Mouse (Mus musculus) forebrain, embryonic 15.5 days (tissue): ENCODE data around the gene Ispd. TPM values are rescaled to one million over a fixed set of nuclear protein-coding genes. Genes with fewer than 3 reads are reported as not detected.

Source experiments
- ATAC-seq: fragments of 200-750 bp; cut with Nextera tagmentation; replicated peaks from 2 replicates; pipeline ENCODE4 v1.8.0; 2017; ENCODE audit warnings: mild to moderate bottlenecking, moderate TSS enrichment, moderate library complexity
- H3K27ac ChIP-seq: fragments of 300-500 bp; sonication (generic); replicated peaks from 2 replicates; pipeline ENCODE4 v1.5.1; 2015; ENCODE audit warnings: mild to moderate bottlenecking, inconsistent platforms
- H3K27me3 ChIP-seq: fragments of 300-500 bp; sonication (generic); 2 replicates; pipeline ENCODE4 v1.6.1; 2015; ENCODE audit warnings: inconsistent platforms
- H3K36me3 ChIP-seq: fragments of 300-500 bp; sonication (generic); 2 replicates; pipeline ENCODE4 v1.6.1; 2015; ENCODE audit warnings: mild to moderate bottlenecking, inconsistent platforms
- H3K4me1 ChIP-seq: fragments of 300-500 bp; sonication (generic); 2 replicates; pipeline ENCODE4 v1.6.1; 2015; ENCODE audit warnings: inconsistent platforms
- H3K4me2 ChIP-seq: fragments of 300-500 bp; sonication (generic); replicated peaks from 2 replicates; pipeline ENCODE4 v1.6.1; 2015; ENCODE audit warnings: mild to moderate bottlenecking, inconsistent platforms
- H3K4me3 ChIP-seq: fragments of 300-500 bp; sonication (generic); 2 replicates; pipeline ENCODE4 v1.5.1; 2015; ENCODE audit warnings: mild to moderate bottlenecking, inconsistent platforms
- H3K9ac ChIP-seq: fragments of 300-500 bp; sonication (generic); replicated peaks from 2 replicates; pipeline ENCODE4 v1.6.1; 2015; ENCODE audit warnings: mild to moderate bottlenecking, inconsistent platforms
- H3K9me3 ChIP-seq: fragments of 300-500 bp; sonication (generic); 2 replicates; pipeline ENCODE4 v1.6.1; 2016; ENCODE audit warnings: inconsistent platforms
- WGBS: fragments of 180-500 bp; shearing (Covaris S2); methylation state at CpG from one replicate; pipeline ENCODE4 v1.1.7; 2015; ENCODE audit warnings: mixed read lengths; 5-methylcytosine and 5-hydroxymethylcytosine counted together
- polyA plus RNA-seq: library from polyadenylated mRNA; unstranded; fragments of >200 nt; fragmentation: Nextera tagmentation; extraction: Ambion mirVana; gene quantifications from 2 replicates; pipeline ENCODE4 v1.2.1, GENCODE M21; 2015

Ispd gene
- polyA plus RNA-seq, 1 experiment from 2014 or later: 8.6 TPM

DNA sequence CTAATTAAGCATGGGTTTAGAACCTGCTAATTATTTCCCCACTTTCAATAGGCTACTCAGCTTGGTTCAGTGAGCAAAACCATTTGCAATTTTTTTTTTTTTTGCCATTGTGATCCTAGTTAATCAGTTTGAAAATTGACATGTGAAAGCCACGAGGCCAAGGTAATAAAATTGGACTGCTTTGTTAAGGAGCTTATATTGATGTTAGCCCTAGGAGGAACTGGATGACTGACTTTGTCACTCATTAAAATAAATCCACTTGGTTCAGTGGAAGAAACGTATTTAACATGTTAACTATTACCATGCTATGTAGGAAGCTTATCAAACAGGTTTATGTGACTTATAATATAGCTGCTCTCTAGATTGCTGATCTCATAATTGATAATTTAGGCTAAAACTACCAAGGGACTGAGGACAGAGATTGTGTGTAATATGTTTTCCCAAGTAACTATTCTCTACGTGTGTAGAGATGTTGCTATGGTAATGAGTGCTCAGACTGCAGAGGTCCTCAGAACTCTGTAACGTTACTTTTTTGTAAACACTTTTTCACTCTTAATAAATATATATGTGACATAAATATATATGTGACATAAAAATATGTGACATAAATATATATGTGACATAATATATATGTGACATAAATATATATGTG lies 150.3 kb downstream of the Ispd start:
- H3K36me3 ChIP-seq: no peaks in the 10 kb centered on the region
- no peaks in the 10 kb centered on the region for H3K27me3 ChIP-seq
- H3K9ac ChIP-seq: no peak overlapping the region
- H3K27ac ChIP-seq: no peak overlapping the region
- H3K4me2 ChIP-seq: no peak overlapping the region
- H3K4me1 ChIP-seq: 0 out of 2 replicates have a peak, but pooled peaks cover 5% of the 10 kb centered on the region
- ATAC-seq: no peak
- no peaks in the 10 kb centered on the region for H3K9me3 ChIP-seq
- no peak overlapping the region for H3K4me3 ChIP-seq
- WGBS: 20% methylated on average over 4 of the region's 4 CpGs

DNA sequence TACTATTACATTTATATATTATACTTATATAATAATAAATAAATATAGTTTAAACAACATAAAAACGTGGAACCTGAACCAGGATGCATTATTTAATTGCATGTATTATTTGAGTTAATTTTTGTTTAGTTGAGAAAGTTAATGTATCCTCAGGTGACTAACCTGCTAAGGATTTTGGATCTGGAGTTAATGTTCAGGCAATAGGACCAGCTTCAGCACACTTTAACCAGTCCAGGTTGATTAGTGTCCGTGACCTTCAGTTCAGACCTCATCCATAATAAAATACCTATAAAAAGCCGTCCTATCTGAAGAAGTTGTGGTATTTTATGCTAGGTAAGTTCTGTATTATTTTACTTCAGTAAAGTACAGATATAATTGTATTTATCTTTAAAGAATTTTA lies 151.3 kb downstream of the Ispd start:
- H3K27ac ChIP-seq: no peak overlapping the region
- H3K9ac ChIP-seq: no peak overlapping the region
- H3K4me1 ChIP-seq: 0 out of 2 replicates have a peak, but pooled peaks cover 5% of the 10 kb centered on the region
- 86% methylated on average over 3 of the region's 3 CpGs for WGBS
- H3K9me3 ChIP-seq: no peaks in the 10 kb centered on the region
- no peaks in the 10 kb centered on the region for H3K27me3 ChIP-seq
- no peak for ATAC-seq
- no peak overlapping the region for H3K4me2 ChIP-seq
- H3K36me3 ChIP-seq: no peaks in the 10 kb centered on the region
- H3K4me3 ChIP-seq: no peak overlapping the region

DNA sequence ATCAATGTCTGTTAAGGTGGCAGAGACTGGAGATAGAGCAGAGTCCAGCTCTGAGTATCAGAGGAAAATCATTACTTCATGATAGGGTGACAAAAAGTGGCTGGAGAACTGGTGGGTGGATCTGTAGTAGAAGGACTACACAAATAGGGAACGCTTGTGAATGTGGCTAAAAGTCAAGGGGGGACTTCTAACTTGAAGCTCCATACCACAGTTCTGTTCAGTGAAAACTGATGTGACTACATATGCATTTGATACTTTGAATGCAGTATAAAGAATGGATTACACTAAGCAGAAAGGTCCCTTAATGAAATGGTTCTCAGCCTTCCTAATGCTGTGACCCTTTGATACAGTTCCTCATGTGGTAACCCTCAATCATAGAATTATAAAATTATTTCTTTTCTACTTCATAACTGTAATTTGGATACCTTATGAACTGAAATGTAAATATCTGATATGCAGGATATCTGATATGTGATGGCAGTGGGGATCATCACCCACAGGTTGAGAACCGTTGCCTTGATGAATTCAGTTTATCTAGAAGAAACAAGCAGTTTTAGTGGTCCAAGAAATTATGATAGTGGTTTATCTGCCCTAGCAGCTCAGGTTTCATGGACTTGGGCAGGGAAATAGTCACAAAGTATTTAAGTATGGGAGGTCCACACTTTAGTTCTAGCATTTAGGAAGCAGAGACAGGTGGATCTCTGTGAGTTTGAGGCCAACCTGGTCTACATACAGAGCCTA lies 152.1 kb downstream of the Ispd start:
- H3K27ac ChIP-seq: no peak overlapping the region
- WGBS: 94% methylated on average over 2 of the region's 2 CpGs
- 0 out of 2 replicates have a peak, but pooled peaks cover 5% of the 10 kb centered on the region for H3K4me1 ChIP-seq
- no peak overlapping the region for H3K4me2 ChIP-seq
- ATAC-seq: no peak
- H3K27me3 ChIP-seq: no peaks in the 10 kb centered on the region
- no peak overlapping the region for H3K4me3 ChIP-seq
- no peaks in the 10 kb centered on the region for H3K9me3 ChIP-seq
- H3K36me3 ChIP-seq: no peaks in the 10 kb centered on the region
- H3K9ac ChIP-seq: no peak overlapping the region

DNA sequence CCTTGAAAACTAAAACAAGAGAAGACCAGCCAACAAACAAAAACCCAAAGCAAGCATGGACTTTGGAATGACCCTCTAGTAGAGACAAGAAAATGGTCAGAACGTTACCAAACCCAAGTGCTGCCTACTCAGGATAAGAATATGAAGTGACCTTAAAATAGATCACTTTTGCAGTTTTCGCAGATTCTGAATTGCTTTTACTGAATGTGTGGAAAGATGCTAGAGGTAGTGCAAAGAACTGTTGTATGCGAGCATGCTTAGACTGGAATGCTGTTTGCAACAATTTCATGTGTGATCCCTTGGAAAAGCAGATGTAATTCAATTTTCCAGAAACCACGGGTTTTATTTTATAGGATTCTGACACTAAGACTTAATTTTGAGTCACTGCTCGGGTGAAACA lies 153.3 kb downstream of the Ispd start:
- H3K4me3 ChIP-seq: no peak overlapping the region
- no peak overlapping the region for H3K9ac ChIP-seq
- no peaks in the 10 kb centered on the region for H3K9me3 ChIP-seq
- no peaks in the 10 kb centered on the region for H3K36me3 ChIP-seq
- no peak overlapping the region for H3K4me2 ChIP-seq
- WGBS: 92% methylated on average over 5 of the region's 5 CpGs
- H3K27me3 ChIP-seq: no peaks in the 10 kb centered on the region
- 0 out of 2 replicates have a peak, but pooled peaks cover 5% of the 10 kb centered on the region for H3K4me1 ChIP-seq
- no peak for ATAC-seq
- H3K27ac ChIP-seq: no peak overlapping the region

DNA sequence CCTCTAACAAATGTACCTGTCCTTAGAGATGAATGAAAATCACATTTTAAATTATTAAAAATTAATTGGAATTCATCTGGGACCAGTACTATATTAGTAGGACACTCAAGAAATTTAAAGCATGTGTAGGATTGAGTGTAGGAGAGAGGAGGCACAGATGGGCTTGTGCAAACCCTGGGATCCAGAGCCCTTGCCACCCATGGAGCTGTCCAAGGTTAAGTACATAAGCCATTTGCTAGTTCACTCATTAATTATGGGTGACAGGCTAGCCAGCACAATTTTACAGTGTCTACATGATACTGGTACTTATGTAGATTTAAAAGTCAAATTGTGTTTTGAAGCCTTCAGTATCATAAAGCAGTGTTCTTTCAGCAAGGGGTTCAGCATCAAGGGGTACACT lies 164.1 kb downstream of the Ispd start:
- no peak overlapping the region for H3K4me2 ChIP-seq
- no peak overlapping the region for H3K4me3 ChIP-seq
- H3K9ac ChIP-seq: no peak overlapping the region
- no peak for ATAC-seq
- no peaks in the 10 kb centered on the region for H3K4me1 ChIP-seq
- no peak overlapping the region for H3K27ac ChIP-seq
- H3K27me3 ChIP-seq: no peaks in the 10 kb centered on the region
- H3K9me3 ChIP-seq: no peaks in the 10 kb centered on the region
- no peaks in the 10 kb centered on the region for H3K36me3 ChIP-seq

DNA sequence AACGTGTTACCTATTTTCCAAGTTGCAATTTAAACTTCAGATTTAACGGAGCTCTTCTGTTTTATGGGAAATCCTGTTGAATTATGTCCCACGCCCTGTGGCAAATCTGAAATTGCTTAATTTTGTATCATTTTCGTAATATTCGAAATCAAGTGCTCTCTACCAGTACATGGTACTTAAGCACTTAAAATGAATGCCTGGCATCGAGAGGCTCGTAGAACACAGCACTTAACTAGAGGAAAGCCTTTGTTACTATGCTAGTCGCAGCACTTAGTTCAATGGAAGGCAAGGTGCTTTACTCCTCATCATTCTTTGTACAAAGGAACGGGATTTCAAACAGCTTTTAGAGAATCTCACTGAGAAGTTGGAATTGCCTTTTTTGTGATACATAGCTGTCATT lies 168.2 kb downstream of the Ispd start:
- no peak overlapping the region for H3K4me3 ChIP-seq
- no peaks in the 10 kb centered on the region for H3K36me3 ChIP-seq
- no peak overlapping the region for H3K4me2 ChIP-seq
- no peaks in the 10 kb centered on the region for H3K4me1 ChIP-seq
- H3K9ac ChIP-seq: no peak overlapping the region
- no peak overlapping the region for H3K27ac ChIP-seq
- WGBS: 77% methylated on average over 9 of the region's 9 CpGs
- H3K9me3 ChIP-seq: no peaks in the 10 kb centered on the region
- no peak for ATAC-seq
- H3K27me3 ChIP-seq: no peaks in the 10 kb centered on the region

DNA sequence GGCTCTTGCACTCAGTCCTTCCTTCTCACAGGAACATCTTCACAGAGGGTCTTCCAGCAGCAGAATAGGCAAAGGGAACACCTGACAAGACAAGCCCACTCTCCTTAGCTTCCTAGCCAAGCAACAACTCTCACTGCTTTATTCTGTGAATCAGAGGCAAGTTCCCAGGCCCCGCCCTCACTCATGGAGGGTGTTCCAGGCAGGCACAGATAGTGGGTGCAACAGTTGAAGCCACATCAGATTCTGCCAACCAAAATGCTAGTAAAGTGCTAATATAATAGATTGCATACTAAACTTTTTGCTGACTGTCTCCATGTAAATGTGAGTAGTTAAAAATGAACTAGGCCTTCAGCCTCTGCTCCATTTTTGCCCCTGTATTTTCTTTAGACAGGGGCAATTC lies 173.4 kb downstream of the Ispd start:
- H3K27me3 ChIP-seq: no peaks in the 10 kb centered on the region
- no peaks in the 10 kb centered on the region for H3K9me3 ChIP-seq
- 93% methylated on average over 1 of the region's 1 CpGs for WGBS
- no peaks in the 10 kb centered on the region for H3K36me3 ChIP-seq
- no peaks in the 10 kb centered on the region for H3K4me1 ChIP-seq
- H3K4me3 ChIP-seq: no peak overlapping the region
- no peak overlapping the region for H3K27ac ChIP-seq
- no peak for ATAC-seq
- no peak overlapping the region for H3K9ac ChIP-seq
- H3K4me2 ChIP-seq: no peak overlapping the region

DNA sequence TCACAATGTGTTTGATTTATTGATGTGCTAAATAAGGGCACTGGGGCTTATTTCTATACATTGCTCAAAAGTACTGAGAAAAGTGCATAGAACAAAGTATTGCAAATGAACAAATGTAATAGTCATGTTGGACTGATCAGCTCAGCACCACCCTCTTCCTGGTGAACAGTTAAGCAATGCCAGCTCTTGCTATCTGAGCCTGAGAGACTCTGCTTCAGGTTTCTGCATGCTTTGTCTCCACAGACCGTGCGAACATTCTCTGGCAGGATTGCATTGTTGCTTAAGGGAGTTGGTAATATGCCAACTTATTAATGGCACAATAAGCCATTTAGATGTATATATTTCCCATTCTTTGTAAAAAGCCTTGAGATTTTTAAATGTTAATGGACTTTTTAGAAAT lies 182.9 kb downstream of the Ispd start:
- no peak overlapping the region for H3K27ac ChIP-seq
- H3K4me3 ChIP-seq: no peak overlapping the region
- no peaks in the 10 kb centered on the region for H3K27me3 ChIP-seq
- H3K36me3 ChIP-seq: no peaks in the 10 kb centered on the region
- no peak for ATAC-seq
- WGBS: 45% methylated on average over 2 of the region's 2 CpGs
- no peak overlapping the region for H3K4me2 ChIP-seq
- H3K9me3 ChIP-seq: no peaks in the 10 kb centered on the region
- H3K9ac ChIP-seq: no peak overlapping the region
- H3K4me1 ChIP-seq: 0 out of 2 replicates have a peak, but pooled peaks cover 3% of the 10 kb centered on the region

DNA sequence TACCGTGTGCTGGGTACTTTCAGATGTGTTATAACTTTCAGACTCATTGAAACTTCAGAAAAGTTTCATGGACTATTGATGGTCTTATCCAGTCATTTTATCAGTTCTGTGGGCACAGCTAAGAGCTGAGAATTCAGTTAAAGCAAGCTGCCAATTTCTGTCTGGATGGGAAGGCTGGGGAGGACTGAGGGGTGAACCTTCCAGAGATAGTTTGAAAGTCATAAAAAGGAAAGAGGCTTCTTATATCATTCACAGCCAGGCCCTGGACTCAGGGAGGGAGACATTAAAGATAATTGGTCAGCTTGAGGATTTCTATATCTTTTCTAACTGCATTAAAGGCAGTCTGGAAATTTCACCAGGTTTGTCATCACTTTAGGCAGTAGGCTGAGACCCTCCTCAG lies 185.7 kb downstream of the Ispd start:
- Histone ChIP-seq H3K9me3 (no peaks in the 10 kb centered on the region), H3K4me1 (0 out of 2 replicates have a peak, but pooled peaks cover 3% of the 10 kb centered on the region), H3K9ac (no peak overlapping the region), H3K4me2 (no peak overlapping the region), H3K27me3 (no peaks in the 10 kb centered on the region), H3K36me3 (no peaks in the 10 kb centered on the region), H3K27ac (no peak overlapping the region), H3K4me3 (no peak overlapping the region)
- 94% methylated on average over 1 of the region's 1 CpGs for WGBS
- no peak for ATAC-seq

DNA sequence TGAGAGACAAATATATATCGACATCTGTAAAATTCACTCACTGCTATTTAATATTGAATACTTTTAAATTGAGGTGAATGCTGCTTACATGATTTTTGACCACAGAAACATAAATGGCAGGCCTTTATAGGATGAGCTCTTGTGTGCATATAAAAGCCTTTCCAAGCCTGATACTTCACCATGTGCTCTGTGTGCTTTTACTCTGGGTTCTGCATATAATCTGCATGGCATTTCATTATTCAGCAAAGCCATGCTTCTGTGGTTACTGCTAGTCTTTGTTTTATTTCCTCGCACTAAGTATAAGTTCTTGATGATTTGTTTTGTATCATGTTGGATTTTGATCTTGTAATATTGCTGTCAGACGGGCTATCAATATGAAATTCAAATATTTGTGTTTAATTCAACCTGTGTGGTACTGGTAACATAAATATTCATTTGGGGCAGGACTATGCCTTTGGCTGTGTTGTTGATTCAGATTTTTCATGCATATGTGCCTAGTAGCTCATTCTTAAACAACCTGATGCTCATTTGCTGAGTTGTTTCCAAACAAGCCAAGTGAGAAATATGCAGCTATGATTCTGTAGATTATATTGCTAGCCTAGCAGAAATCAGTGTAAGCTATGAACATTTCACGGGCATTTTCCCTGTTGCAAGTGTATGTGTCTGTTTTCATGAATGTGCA lies 189.3 kb downstream of the Ispd start:
- Histone ChIP-seq H3K27ac (no peak overlapping the region), H3K4me2 (no peak overlapping the region), H3K27me3 (no peaks in the 10 kb centered on the region), H3K4me1 (no peaks in the 10 kb centered on the region), H3K4me3 (no peak overlapping the region), H3K9ac (no peak overlapping the region), H3K9me3 (no peaks in the 10 kb centered on the region), H3K36me3 (no peaks in the 10 kb centered on the region)
- no peak; the same call in 1 of the 2 replicates for ATAC-seq
- WGBS: 82% methylated on average over 4 of the region's 4 CpGs

DNA sequence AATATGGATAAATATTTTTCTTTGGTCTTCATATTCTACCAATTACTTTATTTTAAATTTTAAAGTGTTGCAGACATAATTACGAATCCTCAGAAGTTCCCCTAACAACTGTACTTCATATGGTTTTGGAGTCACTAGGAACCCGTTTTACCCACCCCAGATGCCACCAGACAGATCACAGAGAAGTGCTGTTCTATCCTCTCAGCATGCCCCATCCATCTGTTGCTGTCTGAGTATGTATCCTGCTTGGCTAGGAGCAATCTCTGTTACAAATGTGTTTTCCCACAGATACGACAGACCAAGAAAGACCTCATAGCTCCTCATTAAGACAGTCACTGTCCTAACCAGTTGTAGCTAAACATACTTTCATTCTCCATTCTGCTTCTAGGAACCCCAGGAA lies 203.6 kb downstream of the Ispd start:
- Histone ChIP-seq H3K27ac (no peak overlapping the region), H3K4me1 (no peaks in the 10 kb centered on the region), H3K4me2 (no peak overlapping the region), H3K9me3 (no peaks in the 10 kb centered on the region), H3K4me3 (no peak overlapping the region), H3K9ac (no peak overlapping the region), H3K27me3 (no peaks in the 10 kb centered on the region), H3K36me3 (no peaks in the 10 kb centered on the region)
- 73% methylated on average over 3 of the region's 3 CpGs for WGBS
- ATAC-seq: no peak

DNA sequence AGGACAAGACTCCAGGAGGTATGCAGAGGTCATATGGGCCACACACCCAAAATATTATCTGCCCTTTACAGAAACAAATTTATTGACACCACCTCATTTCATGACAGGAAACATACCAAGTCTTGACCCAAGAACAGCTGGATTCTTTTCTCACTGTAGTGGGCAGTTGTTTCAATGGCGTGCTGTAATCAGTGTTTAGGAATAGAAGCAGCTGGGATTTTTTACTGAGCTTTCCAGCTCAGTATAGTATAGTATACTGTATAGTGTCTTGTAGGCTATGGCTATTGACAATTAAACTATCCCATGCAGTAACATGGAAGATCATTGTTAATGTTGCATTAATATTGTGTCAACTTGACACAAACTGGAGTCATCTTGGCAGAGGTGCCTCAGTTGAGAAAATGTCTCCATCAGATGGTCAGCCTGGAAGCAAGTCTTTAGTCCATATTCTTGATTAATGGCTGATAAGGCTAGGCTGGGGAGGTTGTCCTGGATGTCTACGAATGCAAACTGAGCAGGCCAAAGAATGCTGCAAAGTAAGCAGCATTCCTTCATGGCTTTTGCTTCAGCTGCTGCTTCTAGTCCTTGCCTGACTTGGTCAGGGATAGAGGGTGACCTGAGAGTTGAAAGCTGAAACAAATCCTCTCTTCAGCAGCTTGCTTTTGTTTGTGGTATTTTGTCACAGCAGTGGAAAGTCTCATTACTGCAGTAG lies 216.4 kb downstream of the Ispd start:
- no peaks in the 10 kb centered on the region for H3K4me1 ChIP-seq
- H3K27me3 ChIP-seq: no peaks in the 10 kb centered on the region
- 76% methylated on average over 2 of the region's 2 CpGs for WGBS
- ATAC-seq: no peak
- H3K9me3 ChIP-seq: no peaks in the 10 kb centered on the region
- no peak overlapping the region for H3K4me3 ChIP-seq
- no peaks in the 10 kb centered on the region for H3K36me3 ChIP-seq
- no peak overlapping the region for H3K27ac ChIP-seq
- H3K9ac ChIP-seq: no peak overlapping the region
- no peak overlapping the region for H3K4me2 ChIP-seq
